Mouse (Mus musculus): ENCODE measurements around the gene Prrc2b.

GRCm38 (mm10) chr2:32221577-32221976, 70.7 kb downstream of the Prrc2b start:
- no peak for TF ChIP-seq CTCF (IDR thresholded peaks at IDR 0.05)
- no peak for TF ChIP-seq EP300 (IDR thresholded peaks at IDR 0.05; ENCODE audit: insufficient read depth, low read depth, low read length)
